Mouse (Mus musculus) yolk sac, embryonic 10.5 days (tissue): ENCODE results near the gene Lrrc71.

Source experiments
- DNase-seq: peaks from one replicate; pipeline ENCODE4 v3.0.0-alpha.2; 2017; ENCODE audit warnings: low spot score

Lrrc71 gene

DNA sequence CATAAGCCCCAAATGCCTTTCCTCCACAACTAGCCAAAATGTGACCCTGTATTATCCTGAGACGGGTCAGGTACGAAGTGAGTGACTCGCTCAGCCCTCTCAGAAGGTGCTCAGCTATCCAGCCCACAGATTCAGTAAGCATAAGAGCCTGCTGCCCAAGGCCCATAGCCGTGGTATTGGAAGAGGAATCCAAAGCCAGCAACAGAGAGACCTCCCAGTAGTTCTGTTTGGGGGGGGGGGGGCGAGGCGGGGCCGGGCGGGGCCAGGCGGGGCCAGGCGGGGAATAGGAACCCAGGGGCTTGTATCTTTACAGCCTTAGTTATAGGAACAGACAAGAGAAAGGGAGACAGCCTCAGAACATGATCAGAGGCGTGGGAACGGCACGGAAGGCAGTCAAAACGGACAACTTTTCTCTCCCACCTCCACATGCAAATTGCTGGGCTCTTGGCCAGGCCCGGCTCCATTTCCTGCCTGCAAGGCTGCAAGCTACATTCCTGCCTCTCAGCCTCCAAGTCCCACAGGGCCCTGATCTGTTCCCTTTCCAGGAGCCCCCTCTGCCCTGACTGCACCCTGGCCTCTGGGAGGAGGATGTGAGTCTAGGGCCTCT lies 15.4 kb upstream of the Lrrc71 start:
- DNase-seq = peak; percentile 61

DNA sequence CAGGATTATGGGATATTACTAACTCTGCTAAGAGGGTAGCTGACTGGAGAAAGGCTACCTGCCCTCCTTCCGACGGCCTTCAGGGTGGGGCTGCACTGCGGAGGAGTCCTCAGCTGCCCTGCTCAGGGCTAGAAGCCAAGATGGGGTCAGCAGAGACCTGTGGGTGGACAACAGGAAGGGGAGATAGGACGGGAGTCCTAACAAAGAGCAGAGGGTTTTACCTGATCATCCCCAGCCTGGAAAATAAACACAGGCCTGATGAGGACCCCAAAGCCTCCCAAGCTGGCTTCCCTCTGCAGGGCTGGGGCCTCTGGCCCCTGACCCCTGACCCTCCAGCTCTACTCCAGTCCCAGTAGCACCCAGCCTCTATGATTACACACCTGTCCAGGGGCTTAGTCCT lies 14.8 kb upstream of the Lrrc71 start:
- no peak for DNase-seq

DNA sequence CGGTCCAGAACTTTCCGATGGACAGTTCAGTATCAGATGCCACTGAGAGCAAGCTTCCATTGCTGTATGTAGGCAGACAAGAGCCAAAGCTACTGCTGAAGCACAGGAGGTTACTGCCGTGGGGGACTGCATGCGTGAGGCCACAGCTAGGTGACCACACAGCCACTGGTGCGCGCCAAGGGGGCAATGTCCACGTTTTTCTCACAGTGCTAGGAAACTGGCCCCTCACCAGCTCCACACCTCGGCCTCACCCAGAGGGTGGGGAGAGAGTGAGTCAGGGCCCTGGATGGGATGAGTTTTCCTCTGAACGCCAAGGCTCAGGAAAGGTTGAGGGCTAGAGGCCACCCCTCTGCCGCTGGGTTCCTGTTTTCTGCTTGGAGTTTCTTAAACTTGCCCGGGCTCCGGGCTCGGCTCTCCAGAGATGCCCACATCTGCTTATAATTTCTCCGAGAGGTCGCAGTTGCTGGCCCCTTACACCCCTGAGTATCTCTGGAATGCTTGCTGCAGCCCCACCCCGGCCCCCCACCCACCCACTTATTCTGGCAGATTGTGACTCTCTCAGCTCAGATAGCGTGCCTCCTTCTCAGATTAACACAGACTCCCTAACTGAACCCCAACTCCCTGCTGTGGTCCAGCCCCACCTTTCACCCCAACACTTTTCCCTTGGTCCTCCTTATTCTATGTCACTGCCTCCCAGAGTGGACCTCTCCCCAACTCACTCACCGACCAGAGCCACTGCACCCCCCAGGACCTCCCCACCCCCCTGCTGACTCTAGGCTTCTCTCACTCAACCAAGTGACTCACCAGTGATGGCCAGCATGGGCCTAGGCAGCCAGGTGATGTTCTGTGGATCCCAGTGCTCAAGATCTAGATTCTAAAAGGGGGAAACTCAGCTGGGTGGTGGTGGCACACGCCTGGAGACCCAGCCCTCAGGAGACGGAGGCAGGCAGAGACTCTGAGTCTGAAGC lies 13.3 kb upstream of the Lrrc71 start:
- DNase-seq = no peak

DNA sequence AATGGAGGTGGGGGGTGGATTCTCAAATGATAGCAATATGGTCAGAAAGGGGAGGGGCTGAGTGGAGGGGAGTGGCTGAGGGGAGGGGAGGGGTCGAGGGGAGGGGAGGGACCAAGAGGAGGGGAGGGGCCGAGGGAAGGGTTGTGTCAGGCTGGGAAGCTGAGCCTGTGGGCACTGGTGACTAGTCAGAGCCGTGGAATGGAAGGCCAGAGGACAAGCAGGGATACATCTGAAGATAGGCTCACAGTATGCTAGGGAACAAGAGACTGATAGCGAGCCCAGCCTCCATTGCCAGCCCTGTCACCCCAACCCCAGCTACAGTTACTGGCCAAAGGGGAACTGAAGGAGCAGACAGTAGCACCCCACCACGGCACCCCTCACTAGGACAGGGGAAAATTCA lies 10.2 kb upstream of the Lrrc71 start:
- no peak for DNase-seq

DNA sequence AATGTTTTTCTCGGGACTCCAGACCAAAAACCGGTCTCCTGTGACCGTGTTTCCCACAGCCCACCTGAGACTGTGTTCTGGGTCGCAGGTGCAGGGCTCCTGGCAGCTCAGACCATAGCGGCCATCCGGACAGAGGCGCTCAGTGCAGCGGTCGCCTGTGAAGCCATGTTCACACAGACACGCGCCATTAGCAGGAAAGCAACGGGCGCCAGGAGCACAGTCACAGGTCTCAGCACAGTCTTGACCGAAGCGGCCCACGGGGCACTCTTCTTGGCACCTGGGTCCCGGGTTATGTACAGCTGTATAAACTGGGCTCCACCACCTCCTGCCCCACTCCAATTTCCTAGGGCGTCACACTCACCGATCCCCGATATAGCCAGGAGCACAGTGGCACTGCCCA lies 8.1 kb upstream of the Lrrc71 start:
- DNase-seq = no peak

DNA sequence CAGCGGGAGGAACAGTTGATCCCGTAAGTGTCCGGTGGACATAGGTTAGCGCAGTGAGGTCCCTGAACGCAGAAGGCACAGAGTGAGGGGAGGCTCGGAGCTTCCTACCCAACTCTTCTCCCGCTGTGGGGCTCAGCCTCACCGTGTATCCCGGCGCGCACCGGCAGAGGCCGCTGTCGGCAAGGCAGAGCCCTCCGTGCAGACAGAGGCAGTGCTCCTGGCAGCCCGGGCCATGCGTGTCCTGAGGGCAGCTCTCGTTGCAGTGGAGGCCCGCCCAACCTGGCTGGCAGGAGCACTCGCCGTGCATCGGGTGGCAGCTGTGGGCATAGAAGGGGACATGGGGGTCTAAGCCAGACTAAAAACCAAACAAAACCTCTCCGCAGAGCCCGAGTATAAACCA lies 7.5 kb upstream of the Lrrc71 start:
- peak; percentile 69 for DNase-seq

DNA sequence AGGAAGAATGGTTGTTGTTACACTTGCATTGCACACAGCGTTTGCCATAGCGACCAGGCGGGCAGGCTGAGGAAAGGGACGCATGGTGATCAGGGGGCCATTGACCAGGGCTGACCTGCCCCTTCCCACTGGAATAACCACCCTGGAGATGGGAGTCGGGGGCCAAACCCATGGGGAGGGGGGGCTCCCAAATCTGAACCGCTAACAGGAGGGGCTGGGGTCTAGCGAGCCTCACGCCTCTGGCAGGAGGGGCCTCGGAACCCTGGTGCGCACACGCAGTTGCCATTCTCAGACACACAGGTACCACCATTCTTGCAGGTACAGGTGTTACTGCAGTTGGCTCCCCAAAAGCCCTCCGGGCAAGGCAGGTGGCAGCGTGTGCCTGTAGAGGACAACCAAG lies 5.4 kb upstream of the Lrrc71 start:
- DNase-seq = no peak

DNA sequence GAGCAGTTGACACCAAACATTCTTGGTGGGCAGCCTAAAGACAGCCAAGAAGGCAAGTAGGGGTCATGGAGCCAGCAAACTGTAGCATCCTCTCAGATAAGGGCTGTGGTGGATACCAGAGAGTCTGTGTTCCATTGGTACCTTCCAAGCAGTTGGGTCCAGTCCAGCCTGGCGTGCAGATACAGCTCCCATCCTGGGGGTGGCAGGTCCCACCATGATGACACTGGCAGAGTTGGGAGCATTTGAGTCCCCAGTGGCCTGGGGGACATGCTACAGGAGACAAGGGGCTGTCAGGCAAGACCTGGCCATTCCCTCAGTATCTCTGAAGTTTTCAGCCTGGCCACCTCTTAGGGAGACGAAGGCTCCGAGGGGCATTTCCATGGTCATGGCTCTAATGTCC lies 4.1 kb upstream of the Lrrc71 start:
- DNase-seq = no peak

DNA sequence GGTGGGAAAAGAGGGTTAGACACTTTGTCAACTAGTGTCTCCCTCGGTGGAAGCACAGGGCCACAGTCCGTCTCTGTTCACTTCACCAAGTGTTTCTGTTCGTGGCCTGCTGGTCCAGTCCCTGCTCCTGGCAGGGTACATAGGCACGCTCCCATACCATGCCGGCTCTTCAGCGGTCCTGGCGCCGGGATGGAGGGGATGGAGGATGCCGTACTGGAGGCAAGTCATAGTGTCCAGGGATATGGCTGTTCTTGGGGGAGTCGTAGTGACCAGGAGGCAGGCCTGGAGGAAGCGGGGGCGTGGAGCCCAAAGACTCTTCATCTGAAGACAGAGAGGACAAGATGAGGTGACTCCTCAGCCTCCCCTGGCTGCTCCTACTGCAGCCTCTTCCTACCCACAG lies 1.6 kb upstream of the Lrrc71 start:
- DNase-seq = no peak

DNA sequence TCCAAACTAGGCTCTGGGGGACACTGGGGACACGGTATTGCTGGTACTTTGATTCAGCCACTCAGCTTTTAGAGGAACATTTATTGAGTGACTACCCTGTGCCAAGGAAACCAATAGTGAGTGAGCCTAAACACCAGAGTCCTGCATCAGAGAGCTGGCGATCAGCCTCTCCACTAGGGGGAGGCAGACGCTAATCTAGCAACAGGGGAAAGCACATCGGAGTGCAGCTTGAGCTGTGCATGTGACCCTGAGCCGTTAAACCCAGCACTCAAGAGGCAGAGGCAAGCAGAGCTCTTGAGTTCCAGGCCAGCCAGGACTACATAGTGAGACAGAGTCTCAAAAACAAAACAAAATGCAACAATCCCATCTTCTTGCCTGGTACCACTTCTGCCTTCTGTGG lies 611 bp upstream of the Lrrc71 start:
- peak; percentile 26 for DNase-seq

DNA sequence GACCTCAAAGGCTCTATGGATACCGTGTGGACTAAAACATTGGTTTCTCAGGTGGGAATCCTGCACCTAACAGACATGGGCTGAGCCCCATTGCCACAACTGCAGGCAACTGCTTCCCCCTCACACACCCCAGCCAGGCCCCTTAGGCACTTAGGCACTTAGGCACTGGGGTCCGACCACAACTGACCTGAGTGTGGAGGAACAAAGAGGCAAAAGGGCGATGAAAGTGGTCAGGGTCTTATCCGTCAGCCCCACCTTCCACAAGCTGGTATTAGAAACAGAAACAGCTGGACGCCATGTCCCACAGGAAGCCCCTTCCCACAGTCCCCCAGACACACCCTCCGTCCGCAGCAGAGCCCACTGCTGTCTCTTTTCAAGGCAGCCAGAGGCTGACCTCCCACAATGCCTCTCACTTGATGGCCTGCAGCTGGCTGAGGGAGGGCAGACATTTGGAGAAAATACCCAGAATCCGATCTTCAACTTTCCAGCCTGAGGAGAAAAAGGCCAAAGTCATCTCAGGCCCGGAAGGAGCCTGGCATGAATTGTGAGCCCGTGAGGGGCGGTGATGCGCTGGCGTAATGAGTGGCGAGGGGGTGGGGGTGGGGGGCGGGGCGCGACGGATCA lies 3.3 kb downstream of the Lrrc71 start:
- no peak for DNase-seq

DNA sequence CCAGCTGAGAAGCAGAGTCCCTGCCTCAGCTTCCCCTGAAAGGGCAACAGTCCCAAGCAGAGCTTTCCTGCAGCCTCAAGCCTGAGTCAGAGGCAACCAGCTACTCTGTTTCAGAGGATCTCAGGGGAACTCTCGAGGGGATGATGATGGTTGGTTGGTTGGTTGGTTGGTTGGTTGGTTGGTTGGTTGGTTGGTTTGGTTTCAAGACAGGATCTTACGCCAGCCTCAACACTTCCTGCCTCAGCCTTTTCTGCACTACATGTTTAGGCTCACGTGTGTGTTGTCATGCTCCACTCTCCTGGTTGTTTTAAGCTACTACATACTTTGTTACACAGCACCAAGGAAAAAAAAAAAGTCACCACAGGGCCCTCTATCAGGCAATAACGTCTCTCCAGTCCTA lies 4.5 kb downstream of the Lrrc71 start:
- DNase-seq = no peak

DNA sequence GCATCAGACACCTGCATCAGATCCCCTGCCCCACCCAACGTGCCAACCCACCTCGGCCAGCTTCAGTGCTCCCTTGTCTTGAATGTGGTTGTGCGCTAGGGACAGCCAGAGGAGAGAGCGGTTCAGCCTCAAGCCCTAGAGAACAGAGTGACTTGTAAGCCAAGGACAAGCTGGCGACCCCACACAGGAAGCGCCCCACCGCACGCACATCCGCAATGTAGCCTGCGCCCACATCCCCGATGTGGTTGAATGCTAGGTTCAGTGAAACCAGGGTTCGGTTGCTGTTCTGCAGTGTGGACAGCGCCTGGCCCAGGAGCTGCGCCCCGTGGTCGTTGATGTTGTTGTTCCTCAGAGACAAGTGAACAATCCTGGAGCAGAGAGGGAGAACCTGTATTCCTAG lies 5.7 kb downstream of the Lrrc71 start:
- DNase-seq = no peak

DNA sequence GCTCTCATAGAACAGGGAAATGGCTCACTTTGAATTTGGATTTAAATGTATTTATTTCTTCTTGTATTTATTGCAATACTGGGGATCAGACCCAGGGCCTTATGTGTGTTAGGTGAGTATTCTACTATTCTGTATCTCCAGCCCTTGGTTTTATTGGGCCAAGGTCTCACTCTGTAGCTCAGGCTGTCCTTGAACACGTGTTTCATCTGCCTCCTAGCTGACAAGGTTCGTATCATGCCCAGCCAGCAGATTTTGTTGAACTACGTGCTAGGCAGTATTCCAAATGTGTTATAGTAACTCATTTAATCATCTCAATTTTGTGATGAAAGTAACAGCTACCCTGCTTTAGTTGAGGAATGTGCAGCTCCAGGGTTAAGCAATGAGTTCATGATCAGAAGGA lies 6.4 kb downstream of the Lrrc71 start:
- no peak for DNase-seq

DNA sequence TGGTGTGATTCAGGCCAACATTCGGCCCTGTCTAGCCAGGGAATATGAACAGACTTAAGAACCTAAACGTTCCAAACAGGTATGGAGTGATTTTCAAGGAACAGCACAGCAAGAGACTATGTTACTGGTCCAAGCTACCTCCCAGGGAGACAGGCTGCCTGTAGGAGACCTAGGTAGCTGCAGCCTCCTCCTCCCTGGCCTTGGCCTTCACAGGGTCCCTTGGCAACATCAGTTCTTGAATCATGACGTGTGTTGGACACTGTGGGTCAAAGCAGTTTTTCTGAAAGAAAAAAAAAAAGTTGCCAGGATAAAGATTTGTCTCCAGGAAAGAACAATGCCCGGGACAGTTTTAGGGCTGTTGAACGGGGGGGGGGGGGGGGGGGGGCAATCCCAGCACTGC lies 9.5 kb downstream of the Lrrc71 start:
- no peak for DNase-seq

DNA sequence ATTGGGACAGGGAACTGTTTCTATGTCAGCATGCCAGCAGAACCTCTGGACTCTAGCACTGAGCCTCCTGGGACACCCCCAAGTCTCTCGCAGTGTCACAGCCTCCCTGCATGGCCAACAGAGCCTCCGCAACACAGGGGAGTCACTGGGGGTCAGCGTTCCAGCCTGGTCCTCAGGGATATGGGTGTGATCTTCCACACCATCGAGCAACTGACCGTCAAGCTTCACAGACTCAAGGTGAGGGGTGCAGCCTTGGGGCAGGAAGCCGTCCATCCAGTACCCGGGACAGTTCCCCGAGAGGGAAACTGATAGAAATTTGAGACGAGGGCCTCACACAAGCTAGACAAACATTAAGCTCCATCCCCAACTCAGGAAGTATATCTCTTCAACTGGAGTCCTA lies 13.1 kb downstream of the Lrrc71 start:
- DNase-seq = no peak

DNA sequence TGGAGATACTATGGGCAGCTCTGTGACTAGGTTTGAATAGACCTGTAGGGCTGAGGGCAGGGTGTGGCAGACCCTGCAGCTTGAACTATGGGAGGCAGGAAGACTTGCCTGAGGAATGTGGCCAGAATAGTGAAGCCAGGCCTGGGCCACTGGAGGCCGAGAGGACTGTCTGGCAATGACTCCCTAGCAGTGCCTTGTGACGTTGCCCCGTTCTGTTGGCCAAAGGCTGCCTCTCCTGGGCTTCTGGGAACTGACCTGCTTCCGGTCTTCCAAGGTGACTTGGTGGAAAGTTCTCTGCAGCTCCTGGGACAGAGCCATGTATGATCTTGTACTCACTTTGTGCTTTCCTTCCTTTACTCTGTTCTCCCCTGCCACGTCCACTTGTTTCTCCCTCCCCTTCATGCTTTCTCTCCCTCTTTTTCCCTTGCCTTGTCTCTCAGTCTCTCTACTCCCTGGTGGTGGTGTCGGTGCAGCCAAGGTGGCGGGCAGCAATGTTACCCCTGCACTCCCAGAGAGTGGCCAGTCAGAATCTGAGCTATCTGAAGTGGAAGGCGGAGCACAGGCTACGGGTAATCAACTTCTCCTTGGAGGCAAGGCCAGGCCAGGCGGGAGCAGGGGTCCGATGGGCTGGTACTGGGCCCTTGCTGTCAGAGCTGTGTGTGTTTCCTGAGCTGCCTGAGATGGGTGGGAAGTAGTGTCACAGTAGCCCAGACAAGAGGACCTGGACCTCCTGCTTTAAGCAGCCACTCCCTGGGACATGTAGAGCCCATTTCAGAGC lies 14.3 kb downstream of the Lrrc71 start:
- no peak for DNase-seq

DNA sequence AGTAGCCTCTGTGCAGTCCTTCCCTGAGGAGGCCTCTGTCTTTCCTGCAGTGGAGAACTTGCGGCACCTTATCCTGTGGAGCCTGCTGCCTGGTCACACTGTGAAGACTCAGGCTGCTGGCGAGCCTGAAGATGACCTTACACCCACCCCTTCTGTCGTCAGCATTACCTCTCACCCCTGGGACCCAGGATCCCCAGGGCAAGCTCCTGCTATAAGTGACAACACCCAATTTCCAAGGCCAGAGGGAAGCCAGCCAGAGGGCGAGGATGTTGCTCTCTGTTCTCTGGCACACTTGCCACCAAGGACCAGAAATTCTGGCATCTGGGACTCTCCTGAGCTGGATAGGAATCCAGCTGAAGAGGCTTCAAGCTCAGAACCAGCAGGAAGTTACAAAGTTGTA lies 15.3 kb downstream of the Lrrc71 start:
- no peak for DNase-seq

DNA sequence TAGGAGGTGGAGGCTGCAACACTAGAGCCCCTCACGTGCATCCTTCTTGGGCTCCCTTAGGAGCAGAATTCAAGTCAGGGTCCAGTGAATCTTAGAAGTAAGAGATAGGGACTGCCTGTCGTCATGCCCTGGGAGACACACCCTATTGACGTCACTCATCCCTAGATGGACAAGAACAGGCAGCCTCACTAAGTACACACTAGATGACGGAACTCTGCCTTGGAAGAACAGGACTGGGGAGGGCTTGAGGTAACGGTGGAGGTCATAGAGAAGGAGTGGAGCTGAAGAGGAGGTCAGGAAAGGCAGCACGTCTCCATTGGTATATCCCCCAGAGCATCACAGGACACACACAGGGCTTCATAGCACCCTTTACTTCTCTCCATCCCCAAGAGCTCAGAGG lies 19.7 kb downstream of the Lrrc71 start:
- no peak for DNase-seq

DNA sequence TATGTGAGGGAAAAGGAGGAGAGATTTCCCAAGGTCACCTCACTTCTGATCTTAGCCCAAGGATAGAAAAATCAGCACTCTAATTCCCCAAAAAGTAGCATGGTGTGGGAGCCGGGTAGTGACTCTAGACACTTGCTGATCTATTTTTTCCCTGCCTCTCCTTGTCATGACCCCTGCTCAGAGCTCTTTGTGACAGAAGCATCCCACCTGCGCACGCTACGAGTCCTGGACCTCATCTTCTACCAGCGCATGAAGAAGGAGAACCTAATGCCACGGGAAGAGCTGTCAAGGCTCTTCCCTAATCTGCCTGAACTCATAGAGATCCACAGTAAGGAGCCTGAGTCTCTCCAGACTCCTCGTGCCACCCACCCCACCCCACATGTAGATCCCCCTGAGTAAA lies 22.2 kb downstream of the Lrrc71 start:
- DNase-seq = no peak

DNA sequence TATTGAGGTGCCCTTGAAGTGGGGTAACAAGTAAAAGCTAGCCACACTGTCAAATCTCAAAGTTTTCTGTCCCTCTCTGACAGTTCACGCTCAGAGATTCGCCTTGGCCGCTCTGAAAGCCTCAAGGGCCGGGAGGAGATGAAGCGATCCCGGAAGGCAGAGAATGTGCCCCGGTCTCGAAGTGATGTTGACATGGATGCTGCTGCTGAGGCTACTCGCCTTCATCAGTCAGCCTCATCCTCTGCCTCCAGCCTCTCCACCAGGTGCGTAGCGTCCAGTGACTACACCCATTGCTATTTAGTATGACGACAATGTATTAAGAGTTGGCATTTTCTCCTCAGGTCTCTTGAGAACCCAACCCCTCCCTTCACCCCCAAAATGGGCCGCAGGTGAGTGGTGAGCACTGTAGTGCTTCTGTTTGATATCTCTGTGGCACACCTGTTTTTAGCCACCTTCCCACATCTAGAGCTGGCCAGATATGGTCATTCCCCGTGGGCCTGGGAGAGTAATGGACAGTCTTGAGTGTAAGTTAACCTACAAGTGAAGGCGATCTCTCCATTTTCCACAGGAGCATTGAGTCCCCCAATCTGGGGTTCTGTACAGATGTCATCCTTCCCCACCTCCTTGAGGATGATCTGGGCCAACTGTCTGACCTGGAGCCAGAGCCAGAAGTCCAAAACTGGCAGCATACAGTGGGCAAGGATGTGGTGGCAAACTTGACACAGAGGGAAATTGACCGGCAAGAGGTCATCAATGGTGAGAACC lies 22.8 kb downstream of the Lrrc71 start:
- DNase-seq = no peak

DNA sequence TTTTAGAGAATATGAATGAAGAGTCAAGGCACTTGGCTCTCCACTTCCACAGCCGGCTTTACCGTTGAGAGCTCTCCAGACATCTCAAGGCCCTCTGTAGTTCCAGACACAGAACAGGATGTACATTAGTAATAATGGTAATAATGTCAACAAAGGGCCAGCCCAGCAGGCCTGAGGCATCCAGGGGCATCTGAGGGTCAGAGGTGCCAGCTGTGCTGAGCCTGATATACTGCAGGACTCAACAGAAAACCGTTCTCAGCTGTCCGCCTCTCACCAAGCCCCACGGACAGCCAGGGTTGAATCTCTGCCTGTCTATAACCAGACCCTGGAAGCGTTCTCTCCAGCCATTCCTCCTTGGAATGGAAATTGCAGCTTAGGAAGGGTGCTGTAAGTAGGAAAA lies 23.9 kb downstream of the Lrrc71 start:
- DNase-seq = peak; percentile 64
